Mouse (Mus musculus) cortical plate, adult 2 months (tissue): ENCODE data around the gene Slitrk3. TPM values are rescaled to one million over a fixed set of nuclear protein-coding genes. Genes with fewer than 3 reads are reported as not detected.
A peak's percentile ranks its signal among the peaks of the same experiment; 100 is the strongest.

Source experiments
- H3K27ac ChIP-seq: fragments of 200-500 bp; 2 replicates; pipeline ENCODE4 v1.5.1; 2012; ENCODE audit warnings: low read length, control low read depth, inconsistent platforms; ENCODE audit not compliant: insufficient read depth
- H3K4me1 ChIP-seq: fragments of 200-500 bp; 2 replicates; pipeline ENCODE4 v1.6.1; 2011; ENCODE audit warnings: low read length; ENCODE audit not compliant: control insufficient read depth, insufficient read depth
- H3K4me3 ChIP-seq: fragments of 200-500 bp; 2 replicates; pipeline ENCODE4 v1.5.1; 2011; ENCODE audit warnings: mild to moderate bottlenecking, low read length, control low read depth; ENCODE audit not compliant: insufficient read depth
- CTCF ChIP-seq: fragments of 200-500 bp; IDR thresholded peaks from 2 replicates; pipeline ENCODE4 v1.5.1; 2011; ENCODE audit warnings: mild to moderate bottlenecking, control low read depth, low read length; ENCODE audit not compliant: insufficient read depth; ENCODE audit errors: extremely low read depth
- POLR2A ChIP-seq: fragments of 200-500 bp; IDR thresholded peaks from 2 replicates; pipeline ENCODE4 v1.6.1; 2011; ENCODE audit warnings: mild to moderate bottlenecking, low read length, control low read depth; ENCODE audit not compliant: insufficient read depth; ENCODE audit errors: extremely low read depth
- polyA plus RNA-seq: library from polyadenylated mRNA; depleted of rRNA; stranded (reverse); fragments of >200 nt; gene quantifications from 2 replicates; pipeline ENCODE4 v1.2.3, GENCODE M21; 2012; rRNA removed

Gene Slitrk3
- polyA plus RNA-seq, 1 experiment: 20.3 TPM

- Histone ChIP-seq H3K27ac (peak overlapping the region; percentile 89), H3K4me1 (no peaks in the 10 kb centered on the region; the same call in 1 of the 2 replicates), H3K4me3 (peak overlapping the region; percentile 81)
- TF ChIP-seq CTCF: no peak
- no peak for TF ChIP-seq POLR2A
Observed at GRCm38 (mm10) chr3:73053451-73053931, 4.1 kb downstream of the Slitrk3 start.

- H3K4me1 ChIP-seq: 0 out of 2 replicates have a peak, but pooled peaks cover 1% of the 10 kb centered on the region
- H3K27ac ChIP-seq: no peak overlapping the region
- TF ChIP-seq CTCF: peak; percentile 80
- TF ChIP-seq POLR2A: no peak
- H3K4me3 ChIP-seq: no peak overlapping the region
Observed at GRCm38 (mm10) chr3:73046248-73046647, 11.4 kb downstream of the Slitrk3 start.

DNA sequence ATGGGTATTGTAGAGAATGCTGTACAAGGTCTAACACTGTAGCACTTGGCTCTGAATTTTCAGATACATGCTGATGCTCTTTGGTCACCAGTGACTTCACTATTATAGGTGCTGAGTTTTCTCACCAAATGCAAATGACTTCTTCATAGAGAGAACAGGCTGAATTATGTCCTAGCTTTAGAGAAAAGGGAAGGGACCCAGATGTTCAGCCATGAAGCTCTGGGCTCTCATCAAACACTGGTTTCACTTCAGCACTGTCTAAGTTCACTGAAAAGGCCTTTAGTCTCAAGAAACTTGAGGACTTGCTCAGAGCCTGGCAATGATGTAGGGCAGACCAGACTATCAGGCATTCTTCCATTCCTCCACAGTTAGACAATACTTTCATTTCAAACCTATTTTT, 15.3 kb downstream of the Slitrk3 start:
- Histone ChIP-seq H3K4me1 (no peaks in the 10 kb centered on the region), H3K4me3 (no peak overlapping the region), H3K27ac (no peak overlapping the region)
- TF ChIP-seq POLR2A: no peak
- no peak for TF ChIP-seq CTCF

DNA sequence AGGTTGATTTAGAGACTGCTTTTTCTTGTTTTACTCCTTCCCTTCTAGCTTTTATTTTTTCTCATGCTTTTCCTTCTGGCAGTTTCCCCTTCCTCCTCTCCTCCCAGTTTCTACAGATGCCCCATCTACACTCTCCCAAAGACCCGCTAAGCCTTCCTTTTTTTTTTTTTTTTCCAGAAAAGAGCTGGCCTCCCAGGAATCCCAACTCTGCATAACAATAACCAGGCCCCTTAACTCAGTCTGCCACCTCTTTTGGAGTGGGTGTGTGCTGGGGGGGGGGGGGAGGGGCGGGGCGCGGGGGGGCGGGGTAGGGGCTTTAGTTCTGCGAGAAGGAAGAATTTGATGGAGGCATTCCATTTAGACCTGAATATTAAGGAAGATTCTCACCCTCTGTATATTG, 51.6 kb downstream of the Slitrk3 start:
- Histone ChIP-seq H3K27ac (no peak overlapping the region), H3K4me3 (no peak overlapping the region), H3K4me1 (no peaks in the 10 kb centered on the region)
- TF ChIP-seq CTCF (no peak), POLR2A (no peak)

DNA sequence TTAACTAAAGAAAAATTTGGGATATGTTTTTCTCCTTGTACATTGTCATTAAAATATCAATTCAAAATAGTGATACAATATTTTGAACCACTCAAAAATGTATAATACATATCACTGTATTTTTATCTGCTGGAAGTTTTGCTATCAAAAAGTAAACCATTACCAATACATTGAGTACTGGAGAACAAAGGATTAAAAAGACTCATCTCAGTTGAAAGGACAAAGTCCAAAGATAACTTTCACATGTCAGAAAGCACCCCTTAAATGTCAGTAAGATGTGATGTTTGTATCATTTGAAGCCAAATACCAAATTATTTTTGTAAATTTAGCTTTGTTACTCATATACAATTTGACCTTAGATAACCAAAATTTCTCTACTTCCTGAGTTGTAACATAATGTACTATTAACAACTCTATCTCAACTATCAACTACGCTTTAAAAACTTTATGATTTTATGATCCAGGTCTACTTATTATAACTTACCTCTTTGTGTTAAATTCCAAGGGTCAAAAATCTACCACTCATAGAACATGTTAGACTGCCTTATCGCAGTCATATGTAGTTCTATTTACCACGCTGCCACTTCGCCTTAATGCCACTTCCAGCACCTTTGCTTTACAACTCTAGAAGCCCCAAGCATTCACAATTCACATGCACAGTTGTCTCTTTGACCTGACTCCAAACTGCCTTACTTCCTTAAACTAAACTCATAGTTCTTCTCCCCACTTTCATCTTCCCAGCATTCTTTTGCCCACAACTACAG, 54.5 kb downstream of the Slitrk3 start:
- Histone ChIP-seq H3K4me3 (no peak overlapping the region), H3K4me1 (no peaks in the 10 kb centered on the region), H3K27ac (no peak overlapping the region)
- TF ChIP-seq CTCF: no peak
- TF ChIP-seq POLR2A: no peak

- Histone ChIP-seq H3K27ac (no peak overlapping the region), H3K4me3 (no peak overlapping the region), H3K4me1 (no peaks in the 10 kb centered on the region)
- TF ChIP-seq CTCF (no peak), POLR2A (no peak)
Observed at GRCm38 (mm10) chr3:72997517-72997916, 60.1 kb downstream of the Slitrk3 start.

Other genes starting within 250 kb of the Slitrk3 start
- 0.08 and 0.10 TPM in 2 replicates for gene Sis, start 89.9 kb downstream of the Slitrk3 start, polyA plus RNA-seq